Mouse (Mus musculus): ENCODE results near the gene Fads2. TPM values are rescaled to one million over a fixed set of nuclear protein-coding genes. Genes with fewer than 3 reads are reported as not detected.

Gene Fads2
- polyA plus RNA-seq, 1 experiment, result 1.5 TPM

DNA sequence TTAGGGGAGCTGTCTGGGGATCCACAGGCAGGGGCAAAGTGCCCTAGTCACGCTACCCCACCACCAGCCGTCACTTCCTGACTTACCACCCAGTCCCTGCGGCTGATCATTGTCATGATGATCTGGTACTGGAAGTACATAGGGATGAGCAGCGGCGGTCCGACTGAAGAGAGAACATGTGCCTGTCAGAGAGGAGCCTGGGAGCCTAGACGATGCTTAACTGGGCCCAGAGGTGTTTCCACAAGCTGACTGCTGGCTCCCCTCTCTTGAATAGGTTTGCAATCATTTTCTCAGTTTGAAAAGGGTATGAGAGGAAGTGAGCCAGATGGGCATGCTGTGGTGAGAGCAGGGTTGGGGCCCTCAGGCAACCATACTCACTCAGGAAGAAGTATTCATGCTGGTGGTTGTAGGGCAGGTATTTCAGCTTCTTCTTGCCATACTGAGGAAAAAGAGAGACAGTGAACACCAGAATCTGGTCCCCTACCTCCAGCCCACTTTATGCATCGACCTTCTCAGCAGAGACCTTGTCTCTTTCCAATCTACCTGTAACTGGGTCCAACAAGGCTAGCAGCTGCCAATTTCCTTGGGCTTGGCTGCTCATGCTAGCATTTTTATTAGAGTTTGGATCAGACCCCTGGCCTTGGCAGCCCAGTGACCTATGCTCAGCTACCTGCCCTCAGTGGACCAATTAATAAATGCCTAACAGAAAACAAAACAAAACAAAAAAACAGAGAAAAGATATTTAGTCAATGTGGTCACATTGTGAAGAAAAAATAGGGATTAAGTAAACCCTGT is 31.2 kb downstream of the Fads2 start:
- no peaks in the 10 kb centered on the region; the same call in 1 of the 2 replicates for H3K9me3 ChIP-seq (ENCODE audit: control insufficient read depth, low read length)
- no peak for TF ChIP-seq TAL1 (IDR thresholded peaks at IDR 0.05; ENCODE audit: low read length)
- no peak for TF ChIP-seq GATA1 (IDR thresholded peaks at IDR 0.05; ENCODE audit: low read length)
- H3K27me3 ChIP-seq (ENCODE audit: control insufficient read depth), result no peaks in the 10 kb centered on the region
- H3K4me1 ChIP-seq (ENCODE audit: control insufficient read depth), result peaks cover 21% of the 10 kb centered on the region
- H3K4me3 ChIP-seq (replicated peaks), result no peak overlapping the region
- peaks cover 94% of the 10 kb centered on the region for H3K36me3 ChIP-seq (ENCODE audit: control insufficient read depth)

DNA sequence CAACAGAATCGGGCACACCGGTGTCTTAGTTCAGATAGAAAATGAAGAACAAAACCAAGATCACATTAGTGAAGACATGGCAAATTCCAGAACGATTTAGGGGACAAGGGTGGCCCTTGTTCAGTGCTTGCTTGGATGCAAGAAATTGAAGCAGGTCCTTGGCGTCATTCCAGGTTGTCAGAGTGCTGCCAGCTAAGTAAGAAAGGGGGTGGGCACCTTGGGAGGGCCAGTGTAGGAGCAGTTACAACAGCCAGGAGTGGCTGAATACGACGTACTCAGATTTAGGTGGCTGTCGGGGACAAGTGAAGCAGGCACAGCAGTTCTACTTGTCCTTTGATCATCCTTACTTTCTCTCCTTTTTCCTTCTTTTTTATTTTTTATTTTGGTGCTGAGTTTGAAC is 33.8 kb downstream of the Fads2 start:
- peaks cover 93% of the 10 kb centered on the region for H3K36me3 ChIP-seq (ENCODE audit: control insufficient read depth)
- H3K27me3 ChIP-seq (ENCODE audit: control insufficient read depth), result no peaks in the 10 kb centered on the region
- no peak overlapping the region for H3K4me3 ChIP-seq (replicated peaks)
- no peaks in the 10 kb centered on the region for H3K9me3 ChIP-seq (ENCODE audit: control insufficient read depth, low read length)
- peaks cover 40% of the 10 kb centered on the region for H3K4me1 ChIP-seq (ENCODE audit: control insufficient read depth)
- TF ChIP-seq TAL1 (IDR thresholded peaks at IDR 0.05; ENCODE audit: low read length) (no peak), GATA1 (IDR thresholded peaks at IDR 0.05; ENCODE audit: low read length) (no peak)

DNA sequence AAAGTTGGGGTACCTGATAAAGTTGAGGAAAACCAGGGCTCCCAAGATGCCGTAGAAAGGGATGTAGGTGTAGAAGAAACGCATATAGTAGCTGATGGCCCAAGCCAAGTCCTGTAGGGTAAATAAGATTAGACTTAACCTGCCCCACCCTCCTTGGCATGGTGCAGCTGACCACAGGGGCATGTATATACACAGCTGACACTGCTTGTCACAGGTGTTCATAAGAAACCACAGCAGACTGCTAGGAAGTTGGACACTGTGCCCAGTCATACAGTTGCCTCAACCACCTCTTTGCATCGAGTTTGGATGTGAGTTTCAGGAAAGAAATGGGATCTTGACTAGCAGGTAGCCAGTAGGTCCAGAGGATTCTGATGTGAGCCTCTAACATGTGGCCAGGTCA is 35.0 kb downstream of the Fads2 start:
- Histone ChIP-seq H3K9me3 (ENCODE audit: control insufficient read depth, low read length) (no peaks in the 10 kb centered on the region), H3K36me3 (ENCODE audit: control insufficient read depth) (peaks cover 97% of the 10 kb centered on the region), H3K4me1 (ENCODE audit: control insufficient read depth) (peaks cover 50% of the 10 kb centered on the region), H3K4me3 (replicated peaks) (no peak overlapping the region), H3K27me3 (ENCODE audit: control insufficient read depth) (no peaks in the 10 kb centered on the region)
- TF ChIP-seq TAL1 (IDR thresholded peaks at IDR 0.05; ENCODE audit: low read length), result no peak
- TF ChIP-seq GATA1 (IDR thresholded peaks at IDR 0.05; ENCODE audit: low read length), result no peak

DNA sequence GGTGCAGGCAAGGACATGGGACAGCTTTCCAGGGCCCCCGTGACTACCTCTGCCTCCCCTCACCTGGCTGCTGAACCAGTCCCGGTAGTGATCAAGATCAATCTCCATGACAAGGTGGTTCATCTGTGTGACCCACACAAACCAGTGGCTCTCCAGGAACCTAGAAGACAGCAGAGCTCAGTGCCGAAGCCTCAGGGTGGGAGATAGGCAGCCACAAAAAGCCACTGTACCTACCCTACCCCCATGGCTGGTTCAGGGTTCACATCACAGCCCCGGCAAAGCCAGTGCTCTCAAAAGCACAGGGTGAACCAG is 35.4 kb downstream of the Fads2 start:
- H3K4me3 ChIP-seq (replicated peaks), result no peak overlapping the region
- peaks cover 54% of the 10 kb centered on the region for H3K4me1 ChIP-seq (ENCODE audit: control insufficient read depth)
- H3K27me3 ChIP-seq (ENCODE audit: control insufficient read depth), result no peaks in the 10 kb centered on the region
- TF ChIP-seq GATA1 (IDR thresholded peaks at IDR 0.05; ENCODE audit: low read length), result no peak
- TF ChIP-seq TAL1 (IDR thresholded peaks at IDR 0.05; ENCODE audit: low read length), result no peak
- no peaks in the 10 kb centered on the region for H3K9me3 ChIP-seq (ENCODE audit: control insufficient read depth, low read length)
- H3K36me3 ChIP-seq (ENCODE audit: control insufficient read depth), result peaks cover 97% of the 10 kb centered on the region

DNA sequence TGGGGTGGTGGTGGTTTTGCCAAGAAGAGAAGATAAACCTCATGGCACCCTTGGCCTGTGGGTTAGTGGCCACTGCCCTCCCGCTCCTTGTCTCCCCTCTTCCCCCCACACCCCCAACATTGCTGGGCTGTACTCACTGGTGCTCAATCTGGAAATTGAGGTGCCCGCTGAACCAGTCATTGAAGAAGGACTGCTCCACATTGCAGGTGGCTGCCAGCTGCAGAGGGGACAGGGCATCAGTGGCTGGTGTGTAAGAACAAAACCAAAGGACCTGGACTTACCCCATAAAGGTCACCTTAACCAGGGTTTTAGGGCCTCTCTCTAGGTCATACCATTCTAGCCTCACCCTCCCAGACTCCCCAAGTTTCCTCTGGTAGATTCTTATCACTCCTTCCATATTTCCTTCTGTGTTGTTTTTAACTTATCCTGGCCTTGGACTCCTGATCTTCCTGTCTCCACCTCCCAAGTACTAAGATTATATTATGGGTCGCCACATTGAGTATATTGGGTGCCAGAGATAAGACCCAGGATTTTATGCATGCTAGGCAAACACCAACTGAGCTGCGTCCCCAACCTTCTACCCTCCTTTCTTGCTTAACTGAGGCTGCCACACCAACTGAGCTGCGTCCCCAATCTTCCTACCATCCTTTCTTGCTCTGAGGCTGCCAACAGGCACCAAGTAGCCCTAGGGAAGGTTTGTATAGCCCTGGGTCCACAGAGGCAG is 35.9 kb downstream of the Fads2 start:
- Histone ChIP-seq H3K4me3 (replicated peaks) (no peak overlapping the region), H3K9me3 (ENCODE audit: control insufficient read depth, low read length) (no peaks in the 10 kb centered on the region), H3K36me3 (ENCODE audit: control insufficient read depth) (peaks cover 98% of the 10 kb centered on the region), H3K4me1 (ENCODE audit: control insufficient read depth) (peaks cover 59% of the 10 kb centered on the region), H3K27me3 (ENCODE audit: control insufficient read depth) (no peaks in the 10 kb centered on the region)
- no peak for TF ChIP-seq TAL1 (IDR thresholded peaks at IDR 0.05; ENCODE audit: low read length)
- no peak for TF ChIP-seq GATA1 (IDR thresholded peaks at IDR 0.05; ENCODE audit: low read length)

DNA sequence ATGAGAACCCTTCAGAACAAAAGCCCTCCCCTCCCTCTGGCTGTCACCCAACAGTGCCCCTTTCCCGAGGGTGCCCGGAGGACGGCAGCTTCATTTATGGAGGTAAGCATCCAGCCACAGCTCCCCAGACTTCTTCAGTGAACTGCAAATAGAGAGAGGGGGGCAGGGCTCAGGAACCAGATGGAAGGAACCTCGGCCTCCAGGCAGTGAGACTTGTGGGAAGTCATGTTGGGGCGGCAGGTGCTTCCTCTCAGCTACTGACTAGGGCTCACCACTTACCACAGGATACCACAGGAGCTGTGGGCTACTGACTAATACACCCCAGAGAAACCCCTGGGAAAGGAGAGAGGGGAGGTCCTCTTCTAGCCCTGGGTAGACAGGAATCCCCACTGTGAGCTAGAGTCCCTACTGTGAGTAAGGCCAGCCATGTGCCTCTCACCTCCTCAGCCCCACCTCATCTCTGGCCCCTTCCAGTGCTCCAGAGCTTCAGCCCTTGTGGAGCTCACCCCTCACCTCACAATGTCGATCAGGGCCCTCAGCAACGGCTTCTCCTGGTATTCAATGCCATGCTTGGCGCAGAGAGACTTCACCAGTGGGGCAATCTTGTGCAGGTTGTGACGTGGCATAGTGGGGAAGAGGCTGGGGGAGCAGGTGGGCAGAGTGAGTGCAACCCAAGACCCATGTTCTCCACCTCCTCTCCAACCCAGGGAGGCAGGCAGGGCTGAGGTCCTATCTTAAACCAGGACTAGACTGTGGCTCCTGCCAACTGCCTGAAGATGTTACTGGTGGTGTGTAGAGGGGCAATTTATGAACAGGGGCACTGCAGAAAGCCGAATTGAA is 37.2 kb downstream of the Fads2 start:
- H3K36me3 ChIP-seq (ENCODE audit: control insufficient read depth), result peaks cover 97% of the 10 kb centered on the region
- no peaks in the 10 kb centered on the region for H3K9me3 ChIP-seq (ENCODE audit: control insufficient read depth, low read length)
- peaks cover 71% of the 10 kb centered on the region for H3K4me1 ChIP-seq (ENCODE audit: control insufficient read depth)
- TF ChIP-seq GATA1 (IDR thresholded peaks at IDR 0.05; ENCODE audit: low read length) (no peak), TAL1 (IDR thresholded peaks at IDR 0.05; ENCODE audit: low read length) (no peak)
- H3K4me3 ChIP-seq (replicated peaks), result no peak overlapping the region
- H3K27me3 ChIP-seq (ENCODE audit: control insufficient read depth), result no peaks in the 10 kb centered on the region

DNA sequence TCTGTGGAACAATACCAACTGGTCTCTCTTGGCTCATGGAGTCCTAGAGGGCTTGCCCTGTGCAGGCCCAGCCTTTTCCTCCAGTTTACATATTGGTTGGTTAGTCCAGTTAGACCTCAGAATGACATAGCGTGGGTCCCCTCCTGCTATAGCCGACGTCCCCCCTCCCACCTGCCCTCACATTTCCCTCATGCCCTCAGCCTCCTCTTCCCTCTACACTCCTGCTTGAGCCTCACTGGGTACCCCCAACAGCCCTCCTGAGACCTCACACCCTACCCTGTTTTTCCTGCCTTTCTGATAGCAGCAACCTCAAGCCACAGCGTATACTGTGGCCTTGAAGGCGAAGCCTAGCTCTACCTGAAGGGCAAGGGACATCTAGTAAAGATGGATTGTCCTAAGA is 38.7 kb downstream of the Fads2 start:
- no peak for TF ChIP-seq TAL1 (IDR thresholded peaks at IDR 0.05; ENCODE audit: low read length)
- no peak for TF ChIP-seq GATA1 (IDR thresholded peaks at IDR 0.05; ENCODE audit: low read length)
- Histone ChIP-seq H3K4me3 (replicated peaks) (no peak overlapping the region), H3K36me3 (ENCODE audit: control insufficient read depth) (peaks cover 97% of the 10 kb centered on the region), H3K4me1 (ENCODE audit: control insufficient read depth) (peaks cover 77% of the 10 kb centered on the region), H3K27me3 (ENCODE audit: control insufficient read depth) (no peaks in the 10 kb centered on the region), H3K9me3 (ENCODE audit: control insufficient read depth, low read length) (no peaks in the 10 kb centered on the region)

DNA sequence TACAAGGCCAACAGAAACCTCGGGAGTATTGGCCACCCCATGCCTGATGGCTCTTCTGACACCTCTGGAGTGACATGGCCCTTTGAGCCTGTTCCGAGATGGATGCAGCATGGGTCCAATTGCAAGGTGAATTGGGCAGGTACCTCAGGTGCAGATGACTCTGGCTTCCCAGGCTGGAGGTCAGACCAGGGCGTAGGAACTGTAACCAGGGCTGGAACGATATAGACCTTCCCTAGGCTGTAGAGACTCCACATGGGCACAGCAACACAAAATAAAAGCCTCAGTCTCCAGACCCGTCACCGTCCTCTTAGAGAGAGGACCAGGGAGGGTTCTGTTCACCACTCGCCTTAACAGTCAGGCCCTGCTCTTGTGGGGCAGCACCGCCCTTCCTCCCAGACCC is 39.3 kb downstream of the Fads2 start:
- TF ChIP-seq GATA1 (IDR thresholded peaks at IDR 0.05; ENCODE audit: low read length) (no peak), TAL1 (IDR thresholded peaks at IDR 0.05; ENCODE audit: low read length) (no peak)
- H3K9me3 ChIP-seq (ENCODE audit: control insufficient read depth, low read length), result no peaks in the 10 kb centered on the region
- H3K4me3 ChIP-seq (replicated peaks), result no peak overlapping the region
- H3K36me3 ChIP-seq (ENCODE audit: control insufficient read depth), result peaks cover 97% of the 10 kb centered on the region
- no peaks in the 10 kb centered on the region for H3K27me3 ChIP-seq (ENCODE audit: control insufficient read depth)
- H3K4me1 ChIP-seq (ENCODE audit: control insufficient read depth), result peaks cover 79% of the 10 kb centered on the region

DNA sequence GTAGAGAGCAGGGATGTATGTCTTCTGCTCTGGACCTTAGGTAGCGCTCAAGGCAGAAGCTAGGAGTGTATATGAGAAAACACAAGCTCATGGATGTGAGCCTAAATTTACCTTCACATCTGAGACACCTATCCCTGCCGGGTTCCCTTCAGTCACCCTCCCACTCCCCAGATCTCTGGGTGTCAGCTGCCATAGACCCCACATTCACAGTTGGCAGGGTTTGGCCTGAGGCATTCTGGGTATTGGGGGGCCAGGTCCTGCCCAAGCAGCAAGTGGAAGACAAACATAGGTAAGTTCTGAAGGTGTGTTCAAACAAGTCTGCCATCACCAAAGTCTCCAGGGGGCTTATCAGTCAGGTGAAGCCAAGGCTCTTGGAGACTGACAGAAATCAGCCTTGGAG is 39.9 kb downstream of the Fads2 start:
- Histone ChIP-seq H3K4me1 (ENCODE audit: control insufficient read depth) (peaks cover 75% of the 10 kb centered on the region), H3K9me3 (ENCODE audit: control insufficient read depth, low read length) (no peaks in the 10 kb centered on the region), H3K4me3 (replicated peaks) (no peak overlapping the region), H3K36me3 (ENCODE audit: control insufficient read depth) (peaks cover 97% of the 10 kb centered on the region), H3K27me3 (ENCODE audit: control insufficient read depth) (no peaks in the 10 kb centered on the region)
- TF ChIP-seq GATA1 (IDR thresholded peaks at IDR 0.05; ENCODE audit: low read length) (no peak), TAL1 (IDR thresholded peaks at IDR 0.05; ENCODE audit: low read length) (no peak)
